13 mouse cellular contexts compared by ENCODE assay signal in the genomic region with DNA sequence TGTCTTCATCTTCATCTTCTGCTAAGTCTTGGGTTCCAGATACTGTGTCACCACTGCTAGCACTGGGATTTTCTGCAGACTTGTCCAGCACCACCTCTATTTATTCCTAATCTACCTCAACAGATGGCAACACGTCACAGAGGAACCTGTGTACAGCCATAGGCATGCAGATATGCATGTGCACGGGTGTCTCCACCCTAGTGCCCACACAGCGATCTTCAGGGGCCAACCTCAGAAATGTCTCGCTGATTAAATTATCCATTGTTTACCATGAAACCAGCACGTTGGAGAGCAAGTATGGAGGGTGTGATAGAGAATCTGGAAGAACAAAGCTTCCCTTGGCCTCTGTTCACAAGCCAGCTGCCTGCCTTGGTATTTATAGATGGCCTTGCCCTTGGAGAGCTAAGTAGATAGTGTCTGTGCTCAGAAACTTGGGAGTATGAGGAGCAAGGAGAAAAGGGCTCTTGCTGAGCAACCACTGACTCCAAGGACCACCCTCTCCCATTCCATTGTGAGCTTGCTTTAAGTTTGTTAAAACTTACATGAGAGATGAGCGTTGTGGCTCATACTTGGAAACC.
DNase-seq lines count a peak whose midpoint lies in the region; TF ChIP-seq lines count a peak whose summit lies in the region.
"Had no signal": no experiment of that assay in that cellular context is flagged by ENCODE, and none has a peak within 500 bp of the region (broad histone marks: within the 10 kb centered on the region; RNA-seq: fewer than 3 reads in every experiment).

No protein-coding gene starts in this region.

- DNase-seq in adrenal gland, adult 2 months, result peak; percentile 35
- no peak for DNase-seq in adrenal gland, adult 18-20 months (ENCODE audit: low spot score in 2 of 2)
- DNase-seq in left cerebral cortex, adult 2 months (ENCODE audit: extremely low spot score in 1 of 2, low spot score in 2 of 2), result no peak
- DNase-seq in left cerebral cortex, adult 9 months (ENCODE audit: low spot score in 2 of 2), result no peak
- no peak for DNase-seq in testis, postnatal 14 days (ENCODE audit: low spot score)
- no peak for DNase-seq in frontal cortex, postnatal 14 days (ENCODE audit: low spot score in 2 of 2)
- DNase-seq in kidney, adult 2 months, result no peak
- DNase-seq: adrenal gland, adult 8-10 months; gastrocnemius, postnatal 14 days had no signal

- H3K4me3 ChIP-seq in left cerebral cortex, adult 2 months, result no peak overlapping the region
- H3K4me3 ChIP-seq in testis, adult 2 months (ENCODE audit: control insufficient read depth, low read depth, low read length), result no peak overlapping the region
- no peak overlapping the region for H3K4me3 ChIP-seq in kidney, adult 2 months (ENCODE audit: insufficient read depth, low read depth, low read length)
- H3K4me3 ChIP-seq: embryonic facial prominence, embryonic 10.5 days; heart, embryonic 13.5 days; hindbrain, embryonic 15.5 days had no signal

- TF ChIP-seq CTCF in left cerebral cortex, adult 2 months (IDR thresholded peaks at IDR 0.05), result no peak
- TF ChIP-seq CTCF in testis, adult 2 months (IDR thresholded peaks at IDR 0.05; ENCODE audit: control insufficient read depth, insufficient read depth, insufficient replicate concordance, low read depth, low read length), result no peak
- TF ChIP-seq CTCF in kidney, adult 2 months (conservative IDR thresholded peaks at IDR 0.05; ENCODE audit: insufficient read depth, insufficient read length, low read depth, low read length), result no peak

- intact Hi-C loops in left cerebral cortex, adult 2 months (cut with DNase I), result loop anchor here (5.0 kb wide), 1 partner anchor 434 kb away; no protein-coding TSS in a partner anchor

- peak overlapping the region; percentile 76 for H3K27ac ChIP-seq in left cerebral cortex, adult 2 months
- H3K27ac ChIP-seq in testis, adult 2 months (ENCODE audit: control insufficient read depth, insufficient read depth, low read depth, low read length), result peak overlapping the region; percentile 27; the same call in 1 of the 2 replicates
- H3K27ac ChIP-seq in kidney, adult 2 months (ENCODE audit: insufficient read depth, low read depth, low read length), result no peak overlapping the region
- H3K27ac ChIP-seq: embryonic facial prominence, embryonic 10.5 days; heart, embryonic 13.5 days; hindbrain, embryonic 15.5 days had no signal

- H3K36me3 ChIP-seq in testis, adult 2 months (ENCODE audit: control insufficient read depth, insufficient read depth, low read length), result no peaks in the 10 kb centered on the region
- H3K36me3 ChIP-seq in kidney, adult 2 months (ENCODE audit: control insufficient read depth, insufficient read depth, low read length), result no peaks in the 10 kb centered on the region
- H3K36me3 ChIP-seq: heart, embryonic 13.5 days had no signal

- TF ChIP-seq POLR2A in testis, adult 2 months (IDR thresholded peaks at IDR 0.05; ENCODE audit: control insufficient read depth, low read depth, low read length), result no peak
- TF ChIP-seq POLR2A in kidney, adult 2 months (IDR thresholded peaks at IDR 0.05; ENCODE audit: low read depth, low read length), result no peak

- 85% methylated on average over 6 of the region's 6 CpGs for WGBS in kidney, adult 2 months

- H3K4me1 ChIP-seq in testis, adult 2 months (ENCODE audit: control insufficient read depth, insufficient read depth, low read length), result no peaks in the 10 kb centered on the region; the same call in 1 of the 2 replicates
- no peaks in the 10 kb centered on the region for H3K4me1 ChIP-seq in kidney, adult 2 months (ENCODE audit: control insufficient read depth, insufficient read depth, low read length)
- H3K4me1 ChIP-seq: embryonic facial prominence, embryonic 10.5 days; heart, embryonic 13.5 days; hindbrain, embryonic 15.5 days had no signal

- no peaks in the 10 kb centered on the region for H3K27me3 ChIP-seq in testis, adult 2 months (ENCODE audit: control insufficient read depth, insufficient read depth, low read length)
- no peaks in the 10 kb centered on the region for H3K27me3 ChIP-seq in kidney, adult 2 months (replicated peaks; ENCODE audit: control insufficient read depth, insufficient read depth, low read length)
- H3K27me3 ChIP-seq: heart, embryonic 13.5 days; hindbrain, embryonic 15.5 days had no signal
